Mouse (Mus musculus): ENCODE data around the gene Vps8. TPM values are rescaled to one million over a fixed set of nuclear protein-coding genes. Genes with fewer than 3 reads are reported as not detected.

The Vps8 gene
- polyA plus RNA-seq, 1 experiment from 2014 or later: 16.3 TPM

- H3K27me3 ChIP-seq: no peaks in the 10 kb centered on the region
- H3K4me1 ChIP-seq (replicated peaks): peaks cover 29% of the 10 kb centered on the region
- no peak overlapping the region for H3K4me3 ChIP-seq (replicated peaks)
- H3K4me2 ChIP-seq: no peak overlapping the region
- H3K36me3 ChIP-seq: no peaks in the 10 kb centered on the region
- H3K9me3 ChIP-seq: no peaks in the 10 kb centered on the region
- H3K27ac ChIP-seq: peak overlapping the region; percentile 68
- H3K9ac ChIP-seq (replicated peaks): no peak overlapping the region
- ATAC-seq (ENCODE audit: insufficient number of reproducible peaks, insufficient read depth, low FRiP score, low TSS enrichment, low read depth): no peak
- WGBS: 15% methylated on average over 6 of the region's 6 CpGs
Measured at GRCm38 (mm10) chr16:21405224-21405969, 17.5 kb upstream of the Vps8 start.

DNA sequence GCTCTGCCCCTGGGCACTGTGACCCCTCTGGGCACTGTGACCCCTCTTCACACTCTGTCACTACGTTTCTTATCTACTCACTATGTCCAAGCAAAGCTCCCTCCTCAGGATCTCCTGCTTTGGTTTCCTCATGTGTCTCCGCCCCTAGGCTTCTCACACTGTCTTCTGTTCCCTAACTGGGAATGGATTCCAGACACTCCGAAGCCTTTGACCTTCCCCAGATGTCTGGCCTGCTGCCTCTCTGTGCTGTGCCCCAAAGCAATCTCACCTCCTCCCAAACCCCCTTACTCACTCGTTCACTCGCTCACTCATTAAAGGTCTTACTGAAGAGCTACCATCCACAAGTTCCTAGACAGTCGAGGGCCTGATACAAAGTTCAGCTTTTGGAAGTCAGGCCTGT is 16.8 kb upstream of the Vps8 start:
- H3K4me2 ChIP-seq: no peak overlapping the region
- H3K27me3 ChIP-seq: no peaks in the 10 kb centered on the region
- no peaks in the 10 kb centered on the region for H3K36me3 ChIP-seq
- H3K9ac ChIP-seq (replicated peaks): no peak overlapping the region
- H3K27ac ChIP-seq: peak overlapping the region; percentile 66; the same call in 1 of the 2 replicates
- peaks cover 25% of the 10 kb centered on the region for H3K4me1 ChIP-seq (replicated peaks)
- WGBS: 29% methylated on average over 6 of the region's 6 CpGs
- no peaks in the 10 kb centered on the region for H3K9me3 ChIP-seq
- no peak overlapping the region for H3K4me3 ChIP-seq (replicated peaks)
- ATAC-seq (ENCODE audit: insufficient number of reproducible peaks, insufficient read depth, low FRiP score, low TSS enrichment, low read depth): no peak

DNA sequence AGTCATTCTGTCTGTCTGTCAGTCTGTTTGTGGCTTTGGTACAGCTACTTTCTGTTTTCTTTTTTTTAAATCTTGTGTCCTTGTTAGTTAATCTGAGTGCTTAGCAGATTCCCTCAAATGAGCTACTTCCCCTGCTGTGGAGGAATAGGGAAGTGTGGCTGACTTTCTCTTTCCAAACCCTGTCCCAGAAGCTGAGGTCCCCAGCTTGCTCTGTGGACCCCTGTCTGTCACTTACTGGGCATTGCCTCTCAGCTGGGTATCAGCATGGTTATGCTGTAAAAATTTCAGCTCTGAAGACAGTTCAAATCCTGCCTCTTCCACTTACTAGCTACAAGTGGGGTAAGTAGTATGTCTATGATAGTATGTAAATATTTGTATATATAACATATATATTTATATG is 11.1 kb upstream of the Vps8 start:
- no peak overlapping the region for H3K4me3 ChIP-seq (replicated peaks)
- no peak overlapping the region for H3K9ac ChIP-seq (replicated peaks)
- H3K36me3 ChIP-seq: no peaks in the 10 kb centered on the region
- no peak for ATAC-seq (ENCODE audit: insufficient number of reproducible peaks, insufficient read depth, low FRiP score, low TSS enrichment, low read depth)
- H3K4me2 ChIP-seq: no peak overlapping the region
- H3K9me3 ChIP-seq: no peaks in the 10 kb centered on the region
- no peaks in the 10 kb centered on the region for H3K4me1 ChIP-seq (replicated peaks)
- H3K27ac ChIP-seq: no peak overlapping the region
- H3K27me3 ChIP-seq: no peaks in the 10 kb centered on the region

DNA sequence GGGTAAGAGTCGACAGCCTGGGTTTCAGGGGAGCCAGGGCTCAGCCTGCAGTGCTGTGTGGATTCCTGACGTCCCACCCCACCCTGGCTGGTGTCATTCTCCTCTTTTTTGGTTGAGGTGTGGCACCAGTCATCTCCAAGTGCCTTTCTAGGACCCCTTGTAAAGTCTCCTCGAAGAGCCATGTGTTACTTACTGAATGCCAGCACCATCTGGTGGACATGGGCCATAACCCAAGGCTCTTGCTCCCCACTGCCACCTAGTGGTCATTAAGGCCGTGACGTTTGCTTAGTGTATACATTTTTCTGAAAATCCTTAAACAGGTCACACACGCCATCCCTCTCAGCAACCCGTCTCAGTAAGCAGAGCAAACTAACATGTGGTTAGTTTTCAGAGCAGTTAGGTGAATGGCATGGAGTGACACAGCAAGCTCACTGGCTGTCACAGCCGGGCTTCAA is 10.3 kb upstream of the Vps8 start:
- no peak; the same call in 1 of the 2 replicates for ATAC-seq (ENCODE audit: insufficient number of reproducible peaks, insufficient read depth, low FRiP score, low TSS enrichment, low read depth)
- 16% methylated on average over 8 of the region's 8 CpGs for WGBS

DNA sequence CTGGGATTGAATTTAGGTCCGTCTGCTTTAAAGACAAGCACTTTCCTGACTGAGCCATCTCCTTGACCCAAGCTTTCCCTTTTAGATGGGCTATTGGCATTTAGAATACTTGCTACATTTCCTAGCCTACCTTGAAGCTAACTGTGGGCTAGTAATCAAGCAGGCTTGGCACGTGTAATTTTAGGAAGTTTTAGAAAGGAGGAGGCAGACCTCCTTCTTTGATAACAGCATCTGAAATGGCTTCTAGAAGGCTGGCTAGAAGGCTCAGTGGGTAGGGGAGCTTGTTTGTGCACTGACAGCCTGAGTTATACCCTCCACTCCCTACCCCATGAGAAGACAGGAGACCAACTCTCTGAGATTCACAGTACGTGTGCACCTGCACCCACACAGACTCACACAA is 9.1 kb upstream of the Vps8 start:
- H3K4me3 ChIP-seq (replicated peaks): no peak overlapping the region
- no peaks in the 10 kb centered on the region for H3K9me3 ChIP-seq
- H3K27me3 ChIP-seq: no peaks in the 10 kb centered on the region
- no peak for ATAC-seq (ENCODE audit: insufficient number of reproducible peaks, insufficient read depth, low FRiP score, low TSS enrichment, low read depth)
- H3K4me1 ChIP-seq (replicated peaks): no peaks in the 10 kb centered on the region
- no peak overlapping the region for H3K9ac ChIP-seq (replicated peaks)
- 66% methylated on average over 3 of the region's 3 CpGs for WGBS
- H3K27ac ChIP-seq: no peak overlapping the region
- H3K4me2 ChIP-seq: no peak overlapping the region
- no peaks in the 10 kb centered on the region for H3K36me3 ChIP-seq

More for the DNA sequence above, 10.3 kb upstream of the Vps8 start:
- H3K4me1 ChIP-seq (replicated peaks): no peaks in the 10 kb centered on the region
- H3K27ac ChIP-seq: no peak overlapping the region
- H3K4me3 ChIP-seq (replicated peaks): no peak overlapping the region
- H3K27me3 ChIP-seq: no peaks in the 10 kb centered on the region
- H3K9me3 ChIP-seq: no peaks in the 10 kb centered on the region
- no peak overlapping the region for H3K4me2 ChIP-seq
- H3K9ac ChIP-seq (replicated peaks): no peak overlapping the region
- H3K36me3 ChIP-seq: no peaks in the 10 kb centered on the region

DNA sequence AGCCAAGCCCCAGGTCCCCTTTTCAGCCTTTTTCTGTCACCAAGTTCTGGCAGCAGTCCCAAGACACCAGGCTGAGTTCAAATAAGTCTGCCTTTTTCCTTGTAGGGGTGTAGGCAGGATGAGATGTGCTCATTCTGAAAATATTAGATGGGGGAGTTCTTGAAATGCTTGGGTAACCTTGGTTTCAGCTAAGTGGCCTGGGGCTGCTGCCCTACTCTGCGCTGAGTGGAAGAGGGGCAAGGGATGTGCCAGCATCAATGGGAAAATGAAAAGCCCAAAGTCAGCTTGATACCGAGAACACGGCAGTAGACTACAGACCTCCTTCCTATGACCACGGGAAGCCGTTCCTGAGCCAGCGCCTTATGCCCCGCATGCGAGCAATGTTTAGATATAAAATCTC is 7.8 kb upstream of the Vps8 start:
- 98% methylated on average over 8 of the region's 8 CpGs for WGBS
- H3K4me1 ChIP-seq (replicated peaks): no peaks in the 10 kb centered on the region
- H3K27ac ChIP-seq: no peak overlapping the region
- H3K9ac ChIP-seq (replicated peaks): no peak overlapping the region
- H3K36me3 ChIP-seq: no peaks in the 10 kb centered on the region
- no peaks in the 10 kb centered on the region for H3K27me3 ChIP-seq
- H3K4me2 ChIP-seq: no peak overlapping the region
- no peak for ATAC-seq (ENCODE audit: insufficient number of reproducible peaks, insufficient read depth, low FRiP score, low TSS enrichment, low read depth)
- no peak overlapping the region for H3K4me3 ChIP-seq (replicated peaks)
- H3K9me3 ChIP-seq: no peaks in the 10 kb centered on the region

- Histone ChIP-seq H3K4me1 (replicated peaks) (no peaks in the 10 kb centered on the region), H3K9me3 (no peaks in the 10 kb centered on the region), H3K9ac (replicated peaks) (no peak overlapping the region), H3K4me3 (replicated peaks) (no peak overlapping the region), H3K27me3 (no peaks in the 10 kb centered on the region), H3K27ac (no peak overlapping the region), H3K4me2 (no peak overlapping the region), H3K36me3 (no peaks in the 10 kb centered on the region)
- no peak for ATAC-seq (ENCODE audit: insufficient number of reproducible peaks, insufficient read depth, low FRiP score, low TSS enrichment, low read depth)
- WGBS: 57% methylated on average over 5 of the region's 5 CpGs
Measured at GRCm38 (mm10) chr16:21418012-21418411, 4.9 kb upstream of the Vps8 start.

DNA sequence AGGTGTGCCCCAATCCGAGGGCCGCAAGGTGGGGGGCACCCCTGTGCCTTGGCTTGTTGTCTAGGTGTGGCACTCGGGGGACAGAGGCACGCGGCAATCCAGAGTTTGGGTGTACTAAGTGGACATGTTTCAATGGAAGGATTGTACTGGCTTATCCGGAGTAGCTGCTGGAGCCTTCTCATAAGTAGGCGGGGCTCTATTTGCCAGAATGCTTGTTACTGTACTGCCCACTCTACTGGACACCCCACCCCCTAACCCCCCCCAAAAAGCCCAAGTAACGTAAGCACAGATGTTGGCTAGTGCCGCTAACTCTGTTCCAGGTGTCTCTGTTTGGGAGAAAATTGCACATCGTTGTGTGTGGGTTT is 610 bp downstream of the Vps8 start:
- Histone ChIP-seq H3K36me3 (no peaks in the 10 kb centered on the region), H3K4me2 (peak overlapping the region; percentile 79), H3K27ac (peak overlapping the region; percentile 96), H3K4me3 (replicated peaks) (peak overlapping the region; percentile 79), H3K9ac (replicated peaks) (peak overlapping the region; percentile 82), H3K27me3 (no peaks in the 10 kb centered on the region), H3K4me1 (replicated peaks) (peaks cover 2% of the 10 kb centered on the region; the same call in 1 of the 2 replicates), H3K9me3 (no peaks in the 10 kb centered on the region)
- WGBS: 0% methylated on average over 10 of the region's 10 CpGs
- peak; percentile 82 for ATAC-seq (ENCODE audit: insufficient number of reproducible peaks, insufficient read depth, low FRiP score, low TSS enrichment, low read depth)

DNA sequence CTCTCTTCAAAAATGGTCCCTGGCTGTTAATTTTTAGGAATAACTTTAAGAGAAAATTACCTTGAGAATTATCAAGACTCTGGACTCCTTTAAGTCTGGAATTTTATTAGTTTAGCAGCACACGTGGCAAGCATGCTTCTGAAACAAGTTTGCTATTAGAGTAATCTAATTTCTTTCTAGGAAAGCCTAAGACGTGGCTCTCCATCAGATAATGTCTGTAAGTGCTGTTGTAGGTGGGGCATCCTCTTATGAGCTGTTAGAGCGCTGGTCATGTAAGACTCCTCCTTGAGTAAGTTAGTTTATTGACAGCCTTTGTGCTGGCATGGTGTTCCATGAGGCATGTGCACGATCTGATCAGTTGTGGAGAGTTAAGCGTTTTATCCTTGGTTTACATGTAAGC is 5.2 kb downstream of the Vps8 start:
- Histone ChIP-seq H3K9me3 (peaks cover 7% of the 10 kb centered on the region), H3K4me2 (no peak overlapping the region), H3K4me1 (replicated peaks) (peaks cover 2% of the 10 kb centered on the region; the same call in 1 of the 2 replicates), H3K27ac (no peak overlapping the region), H3K27me3 (no peaks in the 10 kb centered on the region), H3K36me3 (no peaks in the 10 kb centered on the region), H3K9ac (replicated peaks) (no peak overlapping the region), H3K4me3 (replicated peaks) (no peak overlapping the region)
- ATAC-seq (ENCODE audit: insufficient number of reproducible peaks, insufficient read depth, low FRiP score, low TSS enrichment, low read depth): no peak
- WGBS: 74% methylated on average over 5 of the region's 5 CpGs

DNA sequence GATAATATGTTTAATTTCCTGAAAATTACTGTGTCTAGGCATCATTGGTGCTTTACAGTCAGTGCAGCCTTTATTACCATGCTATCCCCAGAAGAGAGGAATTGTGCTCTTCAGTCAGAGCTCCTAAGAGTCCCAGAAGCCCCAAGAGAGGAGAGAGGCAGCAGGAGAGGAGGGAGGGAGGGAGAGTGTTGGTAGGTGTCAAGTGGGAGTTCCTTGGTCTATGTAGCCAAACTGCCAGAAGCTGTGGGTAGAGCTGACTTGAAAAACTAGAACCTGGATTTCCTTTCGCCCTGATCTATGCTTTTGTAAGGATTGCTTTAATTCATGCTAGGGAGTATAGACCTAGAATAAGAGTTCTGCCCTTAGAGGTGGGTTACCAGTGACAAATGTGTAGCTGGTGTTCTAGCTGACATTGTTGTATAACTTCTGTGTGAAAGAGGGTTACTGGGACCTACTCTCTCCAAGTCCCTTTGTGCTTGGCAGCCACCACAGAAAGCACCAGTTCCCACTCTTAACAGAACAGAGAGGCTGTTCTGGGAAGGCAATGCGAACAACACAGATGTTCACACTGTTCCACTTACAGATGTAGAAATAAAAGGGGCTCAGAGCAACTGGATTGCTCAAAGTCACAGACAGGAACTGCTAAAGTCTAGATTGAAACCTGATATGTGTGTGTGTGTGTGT is 7.6 kb downstream of the Vps8 start:
- Histone ChIP-seq H3K4me3 (replicated peaks) (no peak overlapping the region), H3K27me3 (no peaks in the 10 kb centered on the region), H3K4me1 (replicated peaks) (0 out of 2 replicates have a peak, but pooled peaks cover 2% of the 10 kb centered on the region), H3K9me3 (peaks cover 7% of the 10 kb centered on the region), H3K36me3 (0 out of 2 replicates have a peak, but pooled peaks cover 3% of the 10 kb centered on the region), H3K4me2 (no peak overlapping the region), H3K9ac (replicated peaks) (no peak overlapping the region), H3K27ac (no peak overlapping the region; the same call in 1 of the 2 replicates)
- no peak for ATAC-seq (ENCODE audit: insufficient number of reproducible peaks, insufficient read depth, low FRiP score, low TSS enrichment, low read depth)
- 87% methylated on average over 2 of the region's 2 CpGs for WGBS

DNA sequence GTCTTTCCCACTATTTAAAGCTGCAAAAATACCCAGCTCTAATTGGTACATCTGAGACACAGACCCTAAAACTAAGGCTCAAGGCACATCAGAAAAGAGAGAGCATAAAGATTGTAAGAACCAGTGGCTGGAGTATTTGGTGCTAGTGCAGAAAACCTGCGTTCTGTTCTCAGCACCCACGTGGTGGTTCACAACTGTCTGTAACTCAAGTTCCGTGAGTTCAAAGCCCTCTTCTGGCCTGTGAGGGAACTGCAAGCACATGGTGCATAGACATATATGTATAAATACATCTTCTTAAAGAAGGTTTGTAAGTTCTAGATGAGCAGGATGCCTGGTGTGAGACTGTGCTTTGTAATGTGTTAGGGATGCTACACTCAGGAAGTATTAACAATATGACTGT is 8.7 kb downstream of the Vps8 start:
- no peak overlapping the region for H3K4me3 ChIP-seq (replicated peaks)
- peaks cover 5% of the 10 kb centered on the region; the same call in 1 of the 2 replicates for H3K36me3 ChIP-seq
- H3K4me2 ChIP-seq: no peak overlapping the region
- ATAC-seq (ENCODE audit: insufficient number of reproducible peaks, insufficient read depth, low FRiP score, low TSS enrichment, low read depth): no peak
- no peaks in the 10 kb centered on the region for H3K27me3 ChIP-seq
- H3K9me3 ChIP-seq: peaks cover 7% of the 10 kb centered on the region
- WGBS: 85% methylated on average over 3 of the region's 3 CpGs
- H3K9ac ChIP-seq (replicated peaks): no peak overlapping the region
- H3K4me1 ChIP-seq (replicated peaks): 0 out of 2 replicates have a peak, but pooled peaks cover 2% of the 10 kb centered on the region
- no peak overlapping the region for H3K27ac ChIP-seq

All from limb, embryonic 12.5 days (tissue).